Mouse (Mus musculus): Measurements from ENCODE around the gene Dnmt3c.

- TF ChIP-seq POLR2A (IDR thresholded peaks at IDR 0.05; ENCODE audit: borderline replicate concordance, insufficient read depth, low read length) (no peak), CTCF (IDR thresholded peaks at IDR 0.05; ENCODE audit: borderline replicate concordance, insufficient read depth, low read depth, low read length) (no peak)
Measured at GRCm38 (mm10) chr2:153677550-153677949, 18.9 kb upstream of the Dnmt3c start.
